Mouse (Mus musculus) naive thymus-derived CD4-positive, alpha-beta T cell, adult 2 months (primary cell): Measurements from ENCODE around the gene Ppcdc.
A peak's percentile ranks its signal among the peaks of the same experiment; 100 is the strongest.

ENCODE experiments used
- DNase-seq: peaks from one replicate; pipeline ENCODE4 v3.0.0-alpha.2; 2011; ENCODE audit warnings: low read depth

The Ppcdc gene

GRCm38 (mm10) chr9:57354377-57355183 lies 85.3 kb downstream of the Ppcdc start:
- DNase-seq: peak; percentile 40

GRCm38 (mm10) chr9:57351277-57351676 lies 88.6 kb downstream of the Ppcdc start:
- peak; percentile 83 for DNase-seq

DNA sequence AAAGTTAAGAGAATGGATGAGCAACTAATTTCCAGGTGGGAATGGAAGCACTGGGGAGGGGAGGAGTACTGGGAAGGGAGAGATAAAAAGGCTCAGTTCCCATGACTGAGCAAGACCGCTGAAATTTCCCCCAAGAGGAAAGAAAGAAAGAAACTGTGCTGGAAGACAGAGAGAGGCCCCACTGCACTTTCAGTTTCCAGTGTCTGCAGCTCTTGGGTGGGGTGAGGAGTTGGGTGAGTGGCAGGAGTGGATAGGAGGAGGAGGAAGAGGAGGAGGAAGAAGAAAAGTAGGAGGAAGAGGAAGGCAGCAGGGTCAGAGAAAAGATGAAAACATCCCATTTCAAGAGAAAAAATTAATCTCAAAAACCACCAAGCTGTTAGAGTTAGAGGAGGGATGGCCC lies 94.0 kb downstream of the Ppcdc start:
- DNase-seq: no peak

GRCm38 (mm10) chr9:57343752-57344151 lies 96.2 kb downstream of the Ppcdc start:
- peak; percentile 66 for DNase-seq

GRCm38 (mm10) chr9:57342906-57343474 lies 96.9 kb downstream of the Ppcdc start:
- no peak for DNase-seq

GRCm38 (mm10) chr9:57342186-57342585 lies 97.7 kb downstream of the Ppcdc start:
- no peak for DNase-seq

DNA sequence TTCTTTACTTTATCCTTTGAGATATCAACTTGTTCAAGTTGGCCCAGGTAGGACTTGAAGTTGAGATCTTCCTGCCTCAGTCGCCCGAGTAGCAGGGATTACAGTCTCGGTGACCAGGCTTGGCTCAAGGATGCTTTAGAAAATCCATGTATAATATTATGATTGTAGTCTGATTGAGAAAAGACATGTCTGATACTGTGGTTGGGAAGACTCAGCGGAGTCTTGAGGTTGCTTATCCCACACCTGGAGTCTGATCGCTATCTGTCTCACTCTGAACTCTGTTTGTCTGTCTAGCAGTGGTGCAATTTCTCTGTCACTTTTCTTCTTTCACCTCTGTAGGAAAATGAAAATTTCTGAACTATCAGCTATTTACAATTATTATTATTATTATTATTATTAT lies 99.6 kb downstream of the Ppcdc start:
- no peak for DNase-seq

- DNase-seq: peak; percentile 89
Measured at GRCm38 (mm10) chr9:57339577-57340210, 100.2 kb downstream of the Ppcdc start.

DNA sequence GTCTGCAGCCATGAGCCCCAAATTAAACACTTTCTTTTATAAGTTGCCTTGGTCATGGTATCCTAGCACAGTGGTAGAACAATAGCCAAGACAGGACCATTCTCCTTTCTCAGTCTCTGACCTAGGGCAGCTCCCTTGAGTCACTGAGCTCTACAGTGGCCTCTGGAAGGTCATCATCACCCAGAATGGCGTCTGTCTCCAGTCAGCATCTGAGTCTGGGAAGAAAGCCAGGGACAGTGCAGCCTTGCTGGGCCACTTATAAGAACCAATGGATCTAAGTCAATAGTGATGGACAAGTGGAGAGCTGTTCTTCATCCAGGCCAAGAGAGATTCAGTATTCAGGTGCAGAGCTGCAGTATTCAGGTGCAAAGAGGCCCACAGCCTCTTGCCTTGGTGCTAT lies 101.2 kb downstream of the Ppcdc start:
- peak; percentile 28 for DNase-seq
